Mouse (Mus musculus) E14TG2a.4 (cell line): ENCODE results near the gene Foxi3.
A peak's percentile ranks its signal among the peaks of the same experiment; 100 is the strongest.

ENCODE experiments used
- H3K27me3 ChIP-seq: 2 replicates; pipeline ENCODE4 v1.6.1; 2014; ENCODE audit warnings: low read length, control low read depth; ENCODE audit not compliant: insufficient read depth
- H3K36me3 ChIP-seq: 2 replicates; pipeline ENCODE4 v1.6.1; 2014; ENCODE audit warnings: low read length, control low read depth; ENCODE audit not compliant: insufficient read depth
- H3K4me1 ChIP-seq: replicated peaks from 2 replicates; pipeline ENCODE4 v1.6.1; 2014; ENCODE audit warnings: low read depth, low read length, control low read depth
- H3K4me3 ChIP-seq: replicated peaks from 2 replicates; pipeline ENCODE4 v1.5.1; 2014; ENCODE audit warnings: mild to moderate bottlenecking, low read length
- H3K9me3 ChIP-seq: 2 replicates; pipeline ENCODE4 v1.6.1; 2014; ENCODE audit warnings: low read length, control low read depth
- CTCF ChIP-seq: conservative IDR thresholded peaks from 2 replicates; pipeline ENCODE4 v1.5.1; 2014; ENCODE audit warnings: low read length
- NANOG ChIP-seq: IDR thresholded peaks from 2 replicates; pipeline ENCODE4 v1.6.1; 2014; ENCODE audit warnings: borderline replicate concordance, low read length, mixed read lengths
- POU5F1 ChIP-seq: IDR thresholded peaks from 2 replicates; pipeline ENCODE4 v1.6.1; 2014; ENCODE audit warnings: low read length, borderline replicate concordance

Foxi3 gene

GRCm38 (mm10) chr6:70967422-70967821, 11.1 kb downstream of the Foxi3 start:
- TF ChIP-seq POU5F1 (no peak), NANOG (no peak), CTCF (no peak)
- Histone ChIP-seq H3K4me3 (peak overlapping the region; percentile 69), H3K4me1 (peaks cover 74% of the 10 kb centered on the region), H3K36me3 (no peaks in the 10 kb centered on the region), H3K27me3 (peaks cover 49% of the 10 kb centered on the region), H3K9me3 (no peaks in the 10 kb centered on the region)

GRCm38 (mm10) chr6:70968291-70968690, 12.0 kb downstream of the Foxi3 start:
- H3K4me1 ChIP-seq: peaks cover 65% of the 10 kb centered on the region
- peaks cover 49% of the 10 kb centered on the region for H3K27me3 ChIP-seq
- no peak overlapping the region for H3K4me3 ChIP-seq
- H3K36me3 ChIP-seq: no peaks in the 10 kb centered on the region
- H3K9me3 ChIP-seq: no peaks in the 10 kb centered on the region
- no peak for TF ChIP-seq POU5F1
- TF ChIP-seq NANOG: no peak
- TF ChIP-seq CTCF: no peak

GRCm38 (mm10) chr6:70973066-70973465, 16.7 kb downstream of the Foxi3 start:
- Histone ChIP-seq H3K4me3 (no peak overlapping the region), H3K36me3 (no peaks in the 10 kb centered on the region), H3K27me3 (peaks cover 66% of the 10 kb centered on the region), H3K4me1 (peaks cover 28% of the 10 kb centered on the region), H3K9me3 (no peaks in the 10 kb centered on the region)
- no peak for TF ChIP-seq POU5F1
- no peak for TF ChIP-seq CTCF
- TF ChIP-seq NANOG: no peak

GRCm38 (mm10) chr6:70981036-70981435, 24.7 kb downstream of the Foxi3 start:
- Histone ChIP-seq H3K9me3 (no peaks in the 10 kb centered on the region), H3K4me3 (no peak overlapping the region), H3K27me3 (peaks cover 29% of the 10 kb centered on the region), H3K4me1 (peaks cover 19% of the 10 kb centered on the region), H3K36me3 (no peaks in the 10 kb centered on the region)
- TF ChIP-seq POU5F1: no peak; the same call in 1 of the 2 replicates
- TF ChIP-seq CTCF: no peak
- no peak for TF ChIP-seq NANOG

- Histone ChIP-seq H3K36me3 (no peaks in the 10 kb centered on the region), H3K4me3 (no peak overlapping the region), H3K4me1 (peaks cover 19% of the 10 kb centered on the region), H3K27me3 (peaks cover 20% of the 10 kb centered on the region), H3K9me3 (no peaks in the 10 kb centered on the region)
- no peak for TF ChIP-seq CTCF
- no peak for TF ChIP-seq POU5F1
- no peak for TF ChIP-seq NANOG
Observed at GRCm38 (mm10) chr6:70982416-70982815, 26.1 kb downstream of the Foxi3 start.

- Histone ChIP-seq H3K36me3 (no peaks in the 10 kb centered on the region), H3K27me3 (peaks cover 2% of the 10 kb centered on the region; the same call in 1 of the 2 replicates), H3K9me3 (no peaks in the 10 kb centered on the region), H3K4me3 (no peak overlapping the region), H3K4me1 (0 out of 2 replicates have a peak, but pooled peaks cover 2% of the 10 kb centered on the region)
- no peak for TF ChIP-seq POU5F1
- no peak for TF ChIP-seq CTCF
- no peak for TF ChIP-seq NANOG
Observed at GRCm38 (mm10) chr6:70986683-70987082, 30.4 kb downstream of the Foxi3 start.

GRCm38 (mm10) chr6:70996123-70996723, 39.9 kb downstream of the Foxi3 start:
- peaks cover 18% of the 10 kb centered on the region for H3K27me3 ChIP-seq
- H3K36me3 ChIP-seq: no peaks in the 10 kb centered on the region
- H3K4me1 ChIP-seq: no peaks in the 10 kb centered on the region
- TF ChIP-seq POU5F1: no peak
- no peak for TF ChIP-seq NANOG
- TF ChIP-seq CTCF: no peak
- no peak overlapping the region for H3K4me3 ChIP-seq
- H3K9me3 ChIP-seq: no peaks in the 10 kb centered on the region

- no peak for TF ChIP-seq NANOG
- no peak for TF ChIP-seq CTCF
- TF ChIP-seq POU5F1: no peak
- Histone ChIP-seq H3K27me3 (peaks cover 27% of the 10 kb centered on the region), H3K36me3 (no peaks in the 10 kb centered on the region), H3K9me3 (no peaks in the 10 kb centered on the region), H3K4me1 (peaks cover 16% of the 10 kb centered on the region), H3K4me3 (no peak overlapping the region)
Observed at GRCm38 (mm10) chr6:71002656-71003055, 46.3 kb downstream of the Foxi3 start.

GRCm38 (mm10) chr6:71004161-71004560, 47.8 kb downstream of the Foxi3 start:
- TF ChIP-seq CTCF: no peak
- TF ChIP-seq POU5F1: no peak
- TF ChIP-seq NANOG: no peak
- Histone ChIP-seq H3K9me3 (peaks cover 5% of the 10 kb centered on the region; the same call in 1 of the 2 replicates), H3K36me3 (no peaks in the 10 kb centered on the region), H3K4me3 (no peak overlapping the region), H3K4me1 (peaks cover 16% of the 10 kb centered on the region), H3K27me3 (peaks cover 33% of the 10 kb centered on the region)
